Mouse (Mus musculus) liver, embryonic 12.5 days (tissue): ENCODE data around the gene Epo. TPM values are rescaled to one million over a fixed set of nuclear protein-coding genes. Genes with fewer than 3 reads are reported as not detected.

Experiments used
- ATAC-seq: fragments of 200-750 bp; cut with Nextera tagmentation; 2 replicates; pipeline ENCODE4 v1.8.0; 2017; ENCODE audit warnings: moderate number of reproducible peaks, mild to moderate bottlenecking, moderate library complexity
- H3K27ac ChIP-seq: fragments of 300-500 bp; sonication (generic); 2 replicates; pipeline ENCODE4 v1.5.1; 2016; ENCODE audit warnings: mild to moderate bottlenecking
- H3K27me3 ChIP-seq: fragments of 300-500 bp; sonication (generic); replicated peaks from 2 replicates; pipeline ENCODE4 v1.6.1; 2016; ENCODE audit warnings: mild to moderate bottlenecking, moderate library complexity
- H3K36me3 ChIP-seq: fragments of 300-500 bp; sonication (generic); 2 replicates; pipeline ENCODE4 v1.6.1; 2016; ENCODE audit warnings: mild to moderate bottlenecking, moderate library complexity
- H3K4me1 ChIP-seq: fragments of 300-500 bp; sonication (generic); 2 replicates; pipeline ENCODE4 v1.6.1; 2016
- H3K4me2 ChIP-seq: fragments of 300-500 bp; sonication (generic); 2 replicates; pipeline ENCODE4 v1.6.1; 2016; ENCODE audit warnings: mild to moderate bottlenecking, moderate library complexity
- H3K4me3 ChIP-seq: fragments of 300-500 bp; sonication (generic); 2 replicates; pipeline ENCODE4 v1.5.1; 2016; ENCODE audit warnings: mild to moderate bottlenecking, moderate library complexity
- H3K9ac ChIP-seq: fragments of 300-500 bp; sonication (generic); 2 replicates; pipeline ENCODE4 v1.6.1; 2016; ENCODE audit warnings: mild to moderate bottlenecking, moderate library complexity
- H3K9me3 ChIP-seq: fragments of 300-500 bp; sonication (generic); replicated peaks from 2 replicates; pipeline ENCODE4 v1.6.1; 2016; ENCODE audit warnings: mild to moderate bottlenecking, moderate library complexity
- WGBS: fragments of 180-500 bp; shearing (Covaris S2); methylation state at CpG from one replicate; pipeline ENCODE4 v1.1.7; 2016; ENCODE audit not compliant: insufficient replicate concordance; 5-methylcytosine and 5-hydroxymethylcytosine counted together
- polyA plus RNA-seq: library from polyadenylated mRNA; unstranded; fragments of >200 nt; fragmentation: Nextera tagmentation; extraction: Ambion mirVana; gene quantifications from 2 replicates; pipeline ENCODE4 v1.2.1, GENCODE M21; 2016

Epo gene
- polyA plus RNA-seq, 1 experiment from 2014 or later, result 2.3 TPM

GRCm38 (mm10) chr5:137512847-137513794 lies 19.9 kb downstream of the Epo start:
- WGBS, result 76% methylated on average over 11 of the region's 11 CpGs
- H3K27ac ChIP-seq, result no peak overlapping the region
- peaks cover 57% of the 10 kb centered on the region for H3K4me1 ChIP-seq
- no peaks in the 10 kb centered on the region for H3K27me3 ChIP-seq
- no peak overlapping the region for H3K4me3 ChIP-seq
- H3K36me3 ChIP-seq, result peaks cover 19% of the 10 kb centered on the region
- no peak overlapping the region for H3K9ac ChIP-seq
- no peaks in the 10 kb centered on the region for H3K9me3 ChIP-seq
- H3K4me2 ChIP-seq, result no peak overlapping the region
- no peak for ATAC-seq

GRCm38 (mm10) chr5:137511706-137512105 lies 21.3 kb downstream of the Epo start:
- Histone ChIP-seq H3K9ac (peak overlapping the region; percentile 98), H3K27me3 (no peaks in the 10 kb centered on the region), H3K27ac (no peak overlapping the region), H3K4me1 (peaks cover 53% of the 10 kb centered on the region), H3K4me2 (peak overlapping the region; percentile 95), H3K9me3 (no peaks in the 10 kb centered on the region), H3K4me3 (peak overlapping the region; percentile 93), H3K36me3 (0 out of 2 replicates have a peak, but pooled peaks cover 7% of the 10 kb centered on the region)
- no peak for ATAC-seq
- WGBS, result 72% methylated on average over 3 of the region's 3 CpGs

GRCm38 (mm10) chr5:137510573-137511390 lies 22.3 kb downstream of the Epo start:
- ATAC-seq, result peak; percentile 71
- H3K27ac ChIP-seq, result peak overlapping the region; percentile 83
- H3K36me3 ChIP-seq, result 0 out of 2 replicates have a peak, but pooled peaks cover 7% of the 10 kb centered on the region
- peak overlapping the region; percentile 93 for H3K4me3 ChIP-seq
- H3K9ac ChIP-seq, result peak overlapping the region; percentile 98
- H3K9me3 ChIP-seq, result no peaks in the 10 kb centered on the region
- peaks cover 46% of the 10 kb centered on the region for H3K4me1 ChIP-seq
- H3K4me2 ChIP-seq, result peak overlapping the region; percentile 95
- H3K27me3 ChIP-seq, result no peaks in the 10 kb centered on the region
- WGBS, result 2% methylated on average over 58 of the region's 83 CpGs

GRCm38 (mm10) chr5:137510014-137510501 lies 23.0 kb downstream of the Epo start:
- WGBS, result 2% methylated on average over 44 of the region's 52 CpGs
- Histone ChIP-seq H3K4me2 (peak overlapping the region; percentile 95), H3K4me1 (peaks cover 46% of the 10 kb centered on the region), H3K4me3 (peak overlapping the region; percentile 93), H3K9me3 (no peaks in the 10 kb centered on the region), H3K27me3 (no peaks in the 10 kb centered on the region), H3K9ac (peak overlapping the region; percentile 98), H3K27ac (peak overlapping the region; percentile 83), H3K36me3 (0 out of 2 replicates have a peak, but pooled peaks cover 7% of the 10 kb centered on the region)
- ATAC-seq, result peak; percentile 74

- Histone ChIP-seq H3K9ac (no peak overlapping the region), H3K36me3 (peaks cover 15% of the 10 kb centered on the region), H3K4me2 (peak overlapping the region; percentile 90), H3K27ac (peak overlapping the region; percentile 93; the same call in 1 of the 2 replicates), H3K4me1 (peaks cover 30% of the 10 kb centered on the region), H3K27me3 (no peaks in the 10 kb centered on the region), H3K4me3 (no peak overlapping the region), H3K9me3 (no peaks in the 10 kb centered on the region)
- WGBS, result 80% methylated on average over 6 of the region's 6 CpGs
- no peak for ATAC-seq
Measured at GRCm38 (mm10) chr5:137504041-137504440, 29.0 kb downstream of the Epo start.

GRCm38 (mm10) chr5:137502667-137503110 lies 30.4 kb downstream of the Epo start:
- peak; percentile 85 for ATAC-seq
- under 1% methylated on average over 28 of the region's 30 CpGs for WGBS
- H3K27ac ChIP-seq, result peak overlapping the region; percentile 93

GRCm38 (mm10) chr5:137501709-137502666 lies 31.1 kb downstream of the Epo start, which contains the start of gene Pop7:
Gene Pop7 (minus strand): TSS chr5:137502518.
- Histone ChIP-seq H3K9me3 (no peaks in the 10 kb centered on the region), H3K27ac (peak within 1 kb of the TSS; percentile 93), H3K4me1 (peaks cover 30% of the 10 kb centered on the region), H3K27me3 (no peaks in the 10 kb centered on the region), H3K36me3 (peaks cover 15% of the 10 kb centered on the region), H3K4me2 (peak within 1 kb of the TSS; percentile 90), H3K4me3 (peak within 1 kb of the TSS; percentile 76), H3K9ac (peak within 1 kb of the TSS; percentile 89)
- ATAC-seq, result peak; percentile 93
- WGBS, result 2% methylated on average over 64 of the region's 64 CpGs

More at GRCm38 (mm10) chr5:137502667-137503110, 30.4 kb downstream of the Epo start:
- H3K4me2 ChIP-seq, result peak overlapping the region; percentile 90
- peak overlapping the region; percentile 89 for H3K9ac ChIP-seq
- H3K4me1 ChIP-seq, result peaks cover 30% of the 10 kb centered on the region
- no peaks in the 10 kb centered on the region for H3K27me3 ChIP-seq
- peaks cover 15% of the 10 kb centered on the region for H3K36me3 ChIP-seq
- no peaks in the 10 kb centered on the region for H3K9me3 ChIP-seq
- peak overlapping the region; percentile 76 for H3K4me3 ChIP-seq

- ATAC-seq, result no peak
- Histone ChIP-seq H3K4me2 (no peak overlapping the region), H3K27me3 (no peaks in the 10 kb centered on the region), H3K9me3 (no peaks in the 10 kb centered on the region), H3K4me1 (peaks cover 30% of the 10 kb centered on the region), H3K27ac (no peak overlapping the region), H3K9ac (0 out of 2 replicates have a peak overlapping the region, but pooled peaks have one; percentile 5), H3K4me3 (no peak overlapping the region), H3K36me3 (peaks cover 15% of the 10 kb centered on the region)
- 76% methylated on average over 7 of the region's 7 CpGs for WGBS
Measured at GRCm38 (mm10) chr5:137500186-137500585, 32.9 kb downstream of the Epo start.

- ATAC-seq, result no peak
- Histone ChIP-seq H3K4me2 (no peak overlapping the region), H3K27ac (no peak overlapping the region), H3K9ac (no peak overlapping the region; the same call in 1 of the 2 replicates), H3K4me3 (no peak overlapping the region), H3K9me3 (no peaks in the 10 kb centered on the region), H3K36me3 (no peaks in the 10 kb centered on the region), H3K27me3 (peaks cover 9% of the 10 kb centered on the region; the same call in 1 of the 2 replicates), H3K4me1 (no peaks in the 10 kb centered on the region)
- WGBS, result 70% methylated on average over 13 of the region's 13 CpGs
Measured at GRCm38 (mm10) chr5:137493831-137494230, 39.2 kb downstream of the Epo start.

GRCm38 (mm10) chr5:137491559-137491958 lies 41.5 kb downstream of the Epo start:
- Histone ChIP-seq H3K4me2 (no peak overlapping the region), H3K4me3 (no peak overlapping the region), H3K9ac (no peak overlapping the region), H3K27ac (no peak overlapping the region), H3K27me3 (peaks cover 20% of the 10 kb centered on the region), H3K36me3 (no peaks in the 10 kb centered on the region), H3K9me3 (no peaks in the 10 kb centered on the region), H3K4me1 (no peaks in the 10 kb centered on the region)
- 53% methylated on average over 4 of the region's 4 CpGs for WGBS
- no peak for ATAC-seq
